Mouse (Mus musculus) gastrocnemius, postnatal 36 days (tissue): ENCODE measurements at regions not wholly inside any gene's neighbourhood (a gene's known extent, or its start where the extent isn't known, plus 50 kb on each side); places are given as distances from the start of the nearest gene placed in this dataset.

ENCODE experiments used
- DNase-seq, 2 experiments: peaks; one replicate each; pipeline ENCODE4 v3.0.0; 2022
- intact Hi-C: fragments of 180-260 bp; cut with DNase I; formaldehyde crosslinking; loops from one replicate; pipeline ENCODE4 v1.15.1; 2025

- intact Hi-C loops, result no loop called here
- no peak for DNase-seq
Observed at GRCm38 (mm10) chr2:78972288-78973117, 104.6 kb downstream of the Ube2e3 start.

GRCm38 (mm10) chr2:78973811-78974210 is 105.9 kb downstream of the Ube2e3 start:
- no peak for DNase-seq
- intact Hi-C loops, result no loop called here

- intact Hi-C loops, result no loop called here
Observed at GRCm38 (mm10) chr2:78974683-78975392, 106.9 kb downstream of the Ube2e3 start.

GRCm38 (mm10) chr2:78975393-78975774 is 107.5 kb downstream of the Ube2e3 start:
- DNase-seq, result no peak
- intact Hi-C loops, result no loop called here

More at GRCm38 (mm10) chr2:78974683-78975392, 106.9 kb downstream of the Ube2e3 start:
- no peak for DNase-seq

- intact Hi-C loops, result no loop called here
Observed at GRCm38 (mm10) chr2:78976084-78976483, 108.2 kb downstream of the Ube2e3 start.

GRCm38 (mm10) chr2:78977632-78978397 is 109.9 kb downstream of the Ube2e3 start:
- intact Hi-C loops, result no loop called here

More at GRCm38 (mm10) chr2:78976084-78976483, 108.2 kb downstream of the Ube2e3 start:
- DNase-seq, result no peak

GRCm38 (mm10) chr2:78980019-78980418 is 112.1 kb downstream of the Ube2e3 start:
- intact Hi-C loops, result no loop called here
- no peak for DNase-seq

More at GRCm38 (mm10) chr2:78977632-78978397, 109.9 kb downstream of the Ube2e3 start:
- no peak for DNase-seq

- no peak for DNase-seq
- intact Hi-C loops, result no loop called here
Observed at GRCm38 (mm10) chr2:78980661-78981229, 112.8 kb downstream of the Ube2e3 start.

GRCm38 (mm10) chr2:78983347-78983746 is 115.4 kb downstream of the Ube2e3 start:
- intact Hi-C loops, result no loop called here

GRCm38 (mm10) chr2:78983944-78984498 is 116.1 kb downstream of the Ube2e3 start:
- no peak for DNase-seq
- intact Hi-C loops, result no loop called here

More at GRCm38 (mm10) chr2:78983347-78983746, 115.4 kb downstream of the Ube2e3 start:
- DNase-seq, result no peak

- intact Hi-C loops, result no loop called here
- no peak for DNase-seq
Observed at GRCm38 (mm10) chr2:78986984-78987383, 119.1 kb downstream of the Ube2e3 start.

GRCm38 (mm10) chr2:78987388-78987787 is 119.5 kb downstream of the Ube2e3 start:
- intact Hi-C loops, result no loop called here
- DNase-seq, result no peak

- intact Hi-C loops, result no loop called here
- no peak for DNase-seq
Observed at GRCm38 (mm10) chr2:78988224-78988623, 120.3 kb downstream of the Ube2e3 start.

- DNase-seq, result no peak
- intact Hi-C loops, result no loop called here
Observed at GRCm38 (mm10) chr2:78994800-78995555, 127.1 kb downstream of the Ube2e3 start.

- intact Hi-C loops, result no loop called here
- no peak for DNase-seq
Observed at GRCm38 (mm10) chr2:78998637-78999036, 130.7 kb downstream of the Ube2e3 start.

- DNase-seq, result no peak
Observed at GRCm38 (mm10) chr2:78999410-78999809, 131.5 kb downstream of the Ube2e3 start.

GRCm38 (mm10) chr2:79004862-79005261 is 136.9 kb downstream of the Ube2e3 start:
- DNase-seq, result no peak

More at GRCm38 (mm10) chr2:78999410-78999809, 131.5 kb downstream of the Ube2e3 start:
- intact Hi-C loops, result no loop called here

GRCm38 (mm10) chr2:79008642-79009041 is 140.7 kb downstream of the Ube2e3 start:
- no peak for DNase-seq
- intact Hi-C loops, result no loop called here

More at GRCm38 (mm10) chr2:79004862-79005261, 136.9 kb downstream of the Ube2e3 start:
- intact Hi-C loops, result no loop called here

GRCm38 (mm10) chr2:79009791-79010190 is 141.9 kb downstream of the Ube2e3 start:
- DNase-seq, result no peak

More at GRCm38 (mm10) chr2:79009791-79010190, 141.9 kb downstream of the Ube2e3 start:
- intact Hi-C loops, result no loop called here
